In genomic region chr6:120799581-120800041, GRCm38 (mm10) we compare ENCODE assay signal across 15 mouse cellular contexts. TPM values are rescaled to one million over a fixed set of nuclear protein-coding genes. Genes with fewer than 3 reads are reported as not detected.
DNase-seq lines count a peak whose midpoint lies in the region; ATAC-seq and TF ChIP-seq lines count a peak whose summit lies in the region.
"Had no signal": no experiment of that assay in that cellular context is flagged by ENCODE, and none has a peak within 500 bp of the region (broad histone marks: within the 10 kb centered on the region; RNA-seq: fewer than 3 reads in every experiment).

No protein-coding gene starts in this region.

- no peak overlapping the region for H3K9ac ChIP-seq in stomach, postnatal 0 days (ENCODE audit: low read length)
- H3K9ac ChIP-seq: heart, embryonic 15.5 days; liver, embryonic 13.5 days; neural tube, embryonic 13.5 days had no signal

- peak; percentile 42 for DNase-seq in gastrocnemius, adult 2 months
- no peak for DNase-seq in gastrocnemius, postnatal 36 days
- DNase-seq in thymus, postnatal 25 days, result peak; percentile 16
- no peak for DNase-seq in thymus, postnatal 36 days
- peak; percentile 40 for DNase-seq in fibroblast of lung, adult 2 months (ENCODE audit: low read depth)
- DNase-seq in stomach, postnatal 0 days (ENCODE audit: low spot score), result no peak
- no peak for DNase-seq in adipocyte (ENCODE audit: low spot score)
- DNase-seq in layer of hippocampus, adult 9-10 months (ENCODE audit: low spot score), result no peak
- DNase-seq: cerebellum, adult 11-12 months; kidney, postnatal 14 days; liver, embryonic 13.5 days had no signal

- no peak overlapping the region for H3K27ac ChIP-seq in gastrocnemius, adult 2 months
- H3K27ac ChIP-seq in stomach, postnatal 0 days (replicated peaks), result 0 out of 2 replicates have a peak overlapping the region, but pooled peaks have one; percentile 63
- H3K27ac ChIP-seq: heart, embryonic 15.5 days; liver, embryonic 13.5 days; neural tube, embryonic 13.5 days had no signal

- no peak for TF ChIP-seq EP300 in stomach, postnatal 0 days (optimal IDR thresholded peaks at IDR 0.05)

- no peaks in the 10 kb centered on the region for H3K4me1 ChIP-seq in stomach, postnatal 0 days (replicated peaks; ENCODE audit: control insufficient read depth, insufficient read depth)
- H3K4me1 ChIP-seq: heart, embryonic 15.5 days; neural tube, embryonic 13.5 days had no signal

- no peaks in the 10 kb centered on the region for H3K27me3 ChIP-seq in stomach, postnatal 0 days (ENCODE audit: control insufficient read depth, insufficient read depth, low read length)
- H3K27me3 ChIP-seq: heart, embryonic 15.5 days; liver, embryonic 13.5 days; neural tube, embryonic 13.5 days had no signal

- intact Hi-C loops in gastrocnemius, adult 2 months (cut with DNase I), result no loop called here
- intact Hi-C loops in gastrocnemius, postnatal 36 days (cut with DNase I), result no loop called here

- H3K36me3 ChIP-seq in stomach, postnatal 0 days (ENCODE audit: control insufficient read depth, insufficient read depth, low read length), result peaks cover 23% of the 10 kb centered on the region

- H3K4me3 ChIP-seq in gastrocnemius, adult 2 months, result no peak overlapping the region
- no peak overlapping the region for H3K4me3 ChIP-seq in stomach, postnatal 0 days (ENCODE audit: low read depth, low read length)
- H3K4me3 ChIP-seq: heart, embryonic 15.5 days; liver, embryonic 13.5 days; neural tube, embryonic 13.5 days had no signal

- no peak; the same call in 1 of the 2 replicates for ATAC-seq in stomach, postnatal 0 days (ENCODE audit: low FRiP score, low TSS enrichment)
- ATAC-seq: lung, postnatal 0 days had no signal

- no peaks in the 10 kb centered on the region for H3K9me3 ChIP-seq in stomach, postnatal 0 days (ENCODE audit: control insufficient read depth, low read length)
- H3K9me3 ChIP-seq: heart, embryonic 15.5 days; liver, embryonic 13.5 days; neural tube, embryonic 13.5 days had no signal

- no peak for TF ChIP-seq CTCF in gastrocnemius, adult 2 months (IDR thresholded peaks at IDR 0.05)
- TF ChIP-seq CTCF in stomach, postnatal 0 days (IDR thresholded peaks at IDR 0.05; ENCODE audit: low read depth), result no peak

- WGBS in stomach, postnatal 0 days, result 82% methylated on average over 4 of the region's 4 CpGs

- H3K4me2 ChIP-seq in stomach, postnatal 0 days (replicated peaks; ENCODE audit: low read depth), result no peak overlapping the region
- H3K4me2 ChIP-seq: heart, embryonic 15.5 days; liver, embryonic 13.5 days; neural tube, embryonic 13.5 days had no signal

RNA-seq across cellular contexts. Expression of gene Atp6v1e1, which starts 23.0 kb away (rescaled TPM):
- total RNA-seq in gastrocnemius, adult 2 months (2021), result 100 to 1,000 TPM; 127 to 137 TPM
- total RNA-seq in gastrocnemius, postnatal 36 days (2021), result 100 to 1,000 TPM; 113 to 124 TPM
- polyA plus RNA-seq in stomach, postnatal 0 days (2015; fragmentation: Nextera tagmentation; extraction: Ambion mirVana), result 251 and 252 TPM in 2 replicates

RNA-seq across cellular contexts. Expression of gene Slc25a18, which starts 26.2 kb away (rescaled TPM):
- under 1 TPM; 0.13 to 0.20 TPM for total RNA-seq in gastrocnemius, adult 2 months (2021)
- total RNA-seq in gastrocnemius, postnatal 36 days (2021), result not detected
- 0.10 and 0.13 TPM in 2 replicates for polyA plus RNA-seq in stomach, postnatal 0 days (2015; fragmentation: Nextera tagmentation; extraction: Ambion mirVana)
- total RNA-seq: megakaryocyte-erythroid progenitor cell, adult 5-6 weeks had no signal

RNA-seq across cellular contexts. Expression of gene Bcl2l13, which starts 36.4 kb away (rescaled TPM):
- 10 to 100 TPM; 65.3 to 74.2 TPM for total RNA-seq in gastrocnemius, adult 2 months (2021)
- total RNA-seq in gastrocnemius, postnatal 36 days (2021), result 10 to 100 TPM; 59.6 to 67.3 TPM
- 18.4 and 18.5 TPM in 2 replicates for polyA plus RNA-seq in stomach, postnatal 0 days (2015; fragmentation: Nextera tagmentation; extraction: Ambion mirVana)

Comparison
In these comparisons a context has a peak if more than half of its experiments do, and no peak if none do; other contexts are left out.
1. DNase-seq: peak in gastrocnemius, adult 2 months (single experiment), thymus, postnatal 25 days (single experiment) and fibroblast of lung, adult 2 months (single experiment); none in gastrocnemius, postnatal 36 days (0 of 2), thymus, postnatal 36 days (0 of 2), stomach, postnatal 0 days (single experiment), adipocyte (single experiment) and layer of hippocampus, adult 9-10 months (single experiment).